Mouse (Mus musculus) ovary, adult 10 weeks (tissue): ENCODE measurements around the gene Erp27. TPM values are rescaled to one million over a fixed set of nuclear protein-coding genes. Genes with fewer than 3 reads are reported as not detected.

ENCODE experiments used
- polyA plus RNA-seq: library from polyadenylated mRNA; stranded (reverse); fragments of 350-450 nt; fragmentation: Illumina TruSeq; extraction: RNeasy Lipid Tissue Mini Kit (QIAGEN cat#74804); gene quantifications from one replicate; pipeline ENCODE4 v1.2.3, GENCODE M21; 2014

Gene Erp27
- not detected for polyA plus RNA-seq

DNA sequence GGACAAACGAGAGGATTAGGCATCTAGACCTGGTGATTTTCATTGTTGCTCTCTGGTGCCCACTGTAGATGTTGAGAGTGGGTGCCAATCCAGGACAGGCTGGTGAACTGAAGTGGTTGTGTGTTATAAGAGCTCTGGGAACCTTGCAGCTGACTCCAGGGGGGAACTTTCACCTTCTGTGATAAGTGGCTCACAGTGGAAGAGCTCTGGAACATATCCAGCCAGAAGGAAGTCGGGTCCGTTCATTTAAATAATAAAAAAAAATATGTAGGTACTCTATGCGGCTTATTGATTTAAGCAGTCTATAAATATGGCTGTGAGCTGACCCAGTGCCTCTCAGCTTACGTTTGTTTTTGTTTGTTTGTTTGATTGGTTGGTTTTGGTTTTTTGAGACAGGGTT is at the start of gene Erp27:
Gene Erp27, minus strand, starts transcription at position 101 of the 400 bp plus-strand sequence.

DNA sequence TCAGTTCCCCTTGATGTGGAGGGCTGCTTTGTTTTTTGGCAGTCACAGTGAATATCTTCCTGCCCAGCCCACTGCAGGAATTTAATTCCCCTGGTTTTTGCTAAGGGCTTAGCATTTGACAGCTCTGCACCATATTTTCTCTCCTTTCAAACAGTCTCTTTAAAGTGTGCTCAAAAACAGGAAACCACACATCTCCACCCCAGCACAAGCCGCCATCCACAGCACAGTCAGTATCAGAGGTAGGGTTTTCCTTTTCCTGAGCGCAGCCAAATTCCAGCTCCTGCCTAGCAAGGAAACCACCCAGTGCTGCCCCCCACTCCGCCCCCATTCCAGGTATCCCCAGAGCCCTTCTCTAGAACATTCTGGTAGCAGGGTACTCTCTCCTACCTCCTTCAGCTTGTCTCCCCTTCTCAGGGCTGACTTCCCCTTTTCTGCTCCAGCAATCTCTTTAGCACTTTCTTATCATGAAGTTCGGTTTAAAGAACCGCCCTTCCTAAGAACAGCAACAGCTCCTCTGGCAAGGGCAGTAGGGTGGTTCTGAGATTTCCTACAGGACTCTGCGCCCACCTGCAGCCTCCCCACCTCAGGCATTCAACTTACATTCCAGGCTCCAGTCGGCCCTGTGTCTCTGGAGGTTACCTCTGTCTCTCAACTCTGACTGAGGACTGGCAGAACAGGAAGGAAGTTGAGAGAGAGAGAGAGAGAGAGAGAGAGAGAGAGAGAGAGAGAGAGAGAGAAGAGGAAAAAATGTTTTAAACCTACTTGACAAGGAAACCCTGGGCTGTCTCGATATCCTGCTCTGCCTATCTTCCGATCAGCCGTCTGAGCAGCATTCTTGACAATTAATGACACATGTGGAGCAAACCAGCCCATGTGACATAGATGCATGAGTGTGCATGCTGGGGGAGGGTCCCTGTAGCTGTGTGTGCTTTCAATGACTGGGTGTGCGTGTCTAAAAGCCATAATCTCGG is 19.4 kb upstream of the Erp27 start, which contains the start of gene Arhgdib:
Gene Arhgdib, minus strand, starts transcription at position 849 of the 971 bp plus-strand sequence.

DNA sequence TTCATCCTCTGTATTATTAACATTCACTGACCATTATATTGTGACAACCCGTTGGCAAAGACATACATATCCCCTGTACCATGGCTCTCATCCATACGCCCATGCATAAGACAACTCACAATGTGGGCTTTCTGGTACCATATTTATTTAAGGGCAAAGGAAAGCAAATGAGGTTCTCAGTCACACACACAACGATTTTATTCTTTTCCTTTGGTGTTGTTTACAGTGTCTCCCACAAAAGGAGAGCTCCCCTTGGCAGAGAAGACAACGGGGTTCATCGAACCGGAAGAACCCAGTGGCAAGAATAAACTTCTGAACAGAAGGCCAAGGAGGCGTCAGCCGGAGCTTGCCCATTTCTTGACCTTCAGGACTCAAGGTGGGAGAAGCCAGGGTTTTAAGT is 1.6 kb upstream of the Erp27 start, which contains the start of gene Pde6h:
Gene Pde6h, plus strand, starts transcription at position 301 of the 400 bp plus-strand sequence.

DNA sequence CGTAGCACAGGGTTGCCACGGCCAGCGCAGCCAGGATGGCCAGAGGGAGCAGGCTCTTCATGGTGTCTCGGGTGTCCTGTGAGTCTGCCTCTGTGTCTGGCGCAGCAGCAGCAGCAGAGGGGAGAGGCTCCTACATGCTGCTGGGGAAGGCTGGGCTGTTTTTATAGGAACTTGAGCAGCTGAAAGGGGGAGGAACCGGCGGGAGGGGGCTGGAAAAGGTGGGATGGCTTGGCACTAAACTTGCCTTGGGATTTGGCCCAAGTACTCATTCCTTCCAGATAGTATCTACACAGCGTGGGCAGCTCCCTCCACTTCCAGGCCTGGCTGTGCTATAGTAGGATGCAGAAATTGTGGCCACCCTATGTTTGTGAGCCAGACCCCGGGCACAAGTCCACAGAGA is 46.3 kb downstream of the Erp27 start, which contains the start of gene Mgp:
Gene Mgp, minus strand, starts transcription at position 154 of the 400 bp plus-strand sequence.

Other genes starting within 250 kb of the Erp27 start
- gene Gucy2c, start 140.4 kb downstream of the Erp27 start, polyA plus RNA-seq: not detected
- gene Hist4h4, start 117.8 kb downstream of the Erp27 start, polyA plus RNA-seq: not detected
- 4.6 TPM for gene H2afj, start 113.9 kb downstream of the Erp27 start, polyA plus RNA-seq
- 0.51 TPM for gene BC049715, start 94.6 kb downstream of the Erp27 start, polyA plus RNA-seq
- gene Wbp11, start 93.9 kb downstream of the Erp27 start, polyA plus RNA-seq: 142 TPM
- gene Smco3, start 86.7 kb downstream of the Erp27 start, polyA plus RNA-seq: 0.57 TPM
- 25.6 TPM for gene Art4, start 64.4 kb downstream of the Erp27 start, polyA plus RNA-seq
- 138 TPM for gene Mgp, start 46.4 kb downstream of the Erp27 start, polyA plus RNA-seq
- gene Pde6h, start 1.7 kb upstream of the Erp27 start, polyA plus RNA-seq: not detected
- gene Arhgdib, start 19.7 kb upstream of the Erp27 start, polyA plus RNA-seq: 11.5 TPM
- gene Rerg, start 248.3 kb upstream of the Erp27 start, polyA plus RNA-seq: 130 TPM